Mouse (Mus musculus) bone marrow, adult 2 months (tissue): ENCODE data around the gene Ubxn6. TPM values are rescaled to one million over a fixed set of nuclear protein-coding genes. Genes with fewer than 3 reads are reported as not detected.

ENCODE experiments used
- H3K27ac ChIP-seq: fragments of 200-500 bp; 2 replicates; pipeline ENCODE4 v1.5.1; 2012; ENCODE audit warnings: low read depth, mild to moderate bottlenecking, control low read depth, inconsistent platforms, low read length; ENCODE audit not compliant: control insufficient read depth, poor library complexity, insufficient read depth
- H3K4me1 ChIP-seq: fragments of 200-500 bp; 2 replicates; pipeline ENCODE4 v1.6.1; 2011; ENCODE audit warnings: low read length; ENCODE audit not compliant: control insufficient read depth, insufficient read depth
- H3K4me3 ChIP-seq: fragments of 200-500 bp; replicated peaks from 2 replicates; pipeline ENCODE3; 2011; ENCODE audit warnings: mild to moderate bottlenecking, low read depth, low read length, control low read depth; ENCODE audit not compliant: control insufficient read depth
- CTCF ChIP-seq: fragments of 200-500 bp; IDR thresholded peaks from 2 replicates; pipeline ENCODE4 v1.5.1; 2011; ENCODE audit warnings: low read length, control low read depth; ENCODE audit not compliant: control insufficient read depth, insufficient read depth
- POLR2A ChIP-seq: fragments of 200-500 bp; IDR thresholded peaks from 2 replicates; pipeline ENCODE4 v1.6.1; 2011; ENCODE audit warnings: low read depth, mild to moderate bottlenecking, control low read depth, low read length, borderline replicate concordance; ENCODE audit not compliant: control insufficient read depth
- WGBS: fragments of 180-500 bp; shearing (Covaris S2); methylation state at CpG from one replicate; pipeline ENCODE4 v1.1.7; 2018; 5-methylcytosine and 5-hydroxymethylcytosine counted together
- polyA plus RNA-seq: library from polyadenylated mRNA; stranded (reverse); fragments of >200 nt; gene quantifications from 2 replicates; pipeline ENCODE4 v1.2.4, GENCODE M21; 2011; ENCODE audit warnings: low replicate concordance; ENCODE audit not compliant: missing spikeins, insufficient read depth, insufficient read length

Ubxn6 gene
- polyA plus RNA-seq, 1 experiment = 41.7 TPM

GRCm38 (mm10) chr17:56116193-56116592, 41.4 kb upstream of the Ubxn6 start:
- Histone ChIP-seq H3K4me1 (no peaks in the 10 kb centered on the region; the same call in 1 of the 2 replicates), H3K27ac (no peak overlapping the region), H3K4me3 (no peak overlapping the region)
- TF ChIP-seq POLR2A (no peak), CTCF (no peak)
- 69% methylated on average over 10 of the region's 10 CpGs for WGBS

- H3K4me3 ChIP-seq = no peak overlapping the region
- H3K27ac ChIP-seq = no peak overlapping the region
- WGBS = 74% methylated on average over 3 of the region's 3 CpGs
- no peaks in the 10 kb centered on the region; the same call in 1 of the 2 replicates for H3K4me1 ChIP-seq
- TF ChIP-seq CTCF (no peak), POLR2A (no peak)
These were observed 37.9 kb upstream of the Ubxn6 start for GRCm38 (mm10) chr17:56112743-56113142.

GRCm38 (mm10) chr17:56111864-56112263, 37.0 kb upstream of the Ubxn6 start:
- no peaks in the 10 kb centered on the region; the same call in 1 of the 2 replicates for H3K4me1 ChIP-seq
- no peak overlapping the region for H3K4me3 ChIP-seq
- no peak overlapping the region for H3K27ac ChIP-seq
- 47% methylated on average over 5 of the region's 5 CpGs for WGBS
- TF ChIP-seq CTCF (peak; percentile 96), POLR2A (peak; percentile 21; the same call in 1 of the 2 replicates)

GRCm38 (mm10) chr17:56111021-56111420, 36.2 kb upstream of the Ubxn6 start:
- 58% methylated on average over 1 of the region's 1 CpGs for WGBS
- no peak overlapping the region for H3K27ac ChIP-seq
- H3K4me1 ChIP-seq = no peaks in the 10 kb centered on the region; the same call in 1 of the 2 replicates
- no peak for TF ChIP-seq CTCF
- no peak for TF ChIP-seq POLR2A
- H3K4me3 ChIP-seq = no peak overlapping the region

- H3K27ac ChIP-seq = no peak overlapping the region
- WGBS = 77% methylated on average over 4 of the region's 4 CpGs
- no peak overlapping the region for H3K4me3 ChIP-seq
- TF ChIP-seq POLR2A = no peak
- TF ChIP-seq CTCF = no peak
- no peaks in the 10 kb centered on the region; the same call in 1 of the 2 replicates for H3K4me1 ChIP-seq
These were observed 35.7 kb upstream of the Ubxn6 start for GRCm38 (mm10) chr17:56110571-56110970.

GRCm38 (mm10) chr17:56109219-56110051, 34.6 kb upstream of the Ubxn6 start, which contains the start of gene Plin4:
Plin4 (minus strand) TSS chr17:56109803.
- 74% methylated on average over 10 of the region's 10 CpGs for WGBS
- Histone ChIP-seq H3K4me3 (no peak within 1 kb of the TSS), H3K27ac (no peak within 1 kb of the TSS), H3K4me1 (no peaks in the 10 kb centered on the region; the same call in 1 of the 2 replicates)
- no peak for TF ChIP-seq POLR2A
- no peak for TF ChIP-seq CTCF

GRCm38 (mm10) chr17:56108334-56109044, 33.7 kb upstream of the Ubxn6 start:
- TF ChIP-seq CTCF = no peak
- Histone ChIP-seq H3K4me1 (no peaks in the 10 kb centered on the region; the same call in 1 of the 2 replicates), H3K27ac (no peak overlapping the region), H3K4me3 (no peak overlapping the region)
- whole genome bisulfite sequencing = 73% methylated on average over 6 of the region's 6 CpGs

GRCm38 (mm10) chr17:56107736-56108135, 32.9 kb upstream of the Ubxn6 start:
- H3K27ac ChIP-seq = no peak overlapping the region
- no peaks in the 10 kb centered on the region; the same call in 1 of the 2 replicates for H3K4me1 ChIP-seq
- TF ChIP-seq CTCF (no peak), POLR2A (no peak)
- 78% methylated on average over 2 of the region's 2 CpGs for WGBS
- H3K4me3 ChIP-seq = no peak overlapping the region
